Mouse (Mus musculus) hindbrain, embryonic 14.5 days (tissue): ENCODE measurements at regions not wholly inside any gene's neighbourhood (a gene's known extent, or its start where the extent isn't known, plus 50 kb on each side); places are given as distances from the start of the nearest gene placed in this dataset.

ENCODE experiments used
- ATAC-seq: fragments of 200-750 bp; cut with Nextera tagmentation; 2 replicates; pipeline ENCODE4 v1.8.0; 2017; ENCODE audit warnings: moderate number of reproducible peaks, mild to moderate bottlenecking, moderate TSS enrichment, moderate library complexity; ENCODE audit not compliant: low FRiP score
- DNase-seq: peaks from one replicate; pipeline ENCODE4 v3.0.0-alpha.2; 2015; ENCODE audit warnings: low spot score
- H3K27ac ChIP-seq: fragments of 300-500 bp; sonication (generic); 2 replicates; pipeline ENCODE4 v1.5.1; 2014; ENCODE audit warnings: mild to moderate bottlenecking, moderate library complexity
- H3K27me3 ChIP-seq: fragments of 300-500 bp; sonication (generic); 2 replicates; pipeline ENCODE4 v1.6.1; 2014; ENCODE audit warnings: mild to moderate bottlenecking, low read length, mixed read lengths; ENCODE audit not compliant: control insufficient read depth, insufficient read depth
- H3K36me3 ChIP-seq: fragments of 300-500 bp; sonication (generic); replicated peaks from 2 replicates; pipeline ENCODE4 v1.6.1; 2014; ENCODE audit not compliant: control insufficient read depth, insufficient read depth
- H3K4me1 ChIP-seq: fragments of 300-500 bp; sonication (generic); replicated peaks from 2 replicates; pipeline ENCODE4 v1.6.1; 2014; ENCODE audit warnings: antibody characterized with exemption, low read length, mixed read lengths; ENCODE audit not compliant: control insufficient read depth, insufficient read depth
- H3K4me2 ChIP-seq: fragments of 300-500 bp; sonication (generic); replicated peaks from 2 replicates; pipeline ENCODE4 v1.6.1; 2014; ENCODE audit warnings: mild to moderate bottlenecking, moderate library complexity
- H3K4me3 ChIP-seq: fragments of 300-500 bp; sonication (generic); replicated peaks from 2 replicates; pipeline ENCODE4 v1.5.1; 2014; ENCODE audit warnings: mild to moderate bottlenecking, low read length
- H3K9ac ChIP-seq: fragments of 300-500 bp; sonication (generic); 2 replicates; pipeline ENCODE4 v1.6.1; 2014
- H3K9me3 ChIP-seq: fragments of 300-500 bp; sonication (generic); 2 replicates; pipeline ENCODE4 v1.6.1; 2016; ENCODE audit warnings: low read length; ENCODE audit not compliant: control insufficient read depth
- WGBS: fragments of 180-500 bp; shearing (Covaris S2); extraction: QIAGEN DNeasy Blood & Tissue Kit; methylation state at CpG from one replicate; pipeline ENCODE4 v1.1.7; 2014; 5-methylcytosine and 5-hydroxymethylcytosine counted together

GRCm38 (mm10) chr6:140348578-140348977 lies 75.3 kb upstream of the Plekha5 start:
- H3K27ac ChIP-seq: no peak overlapping the region
- H3K36me3 ChIP-seq: no peaks in the 10 kb centered on the region
- H3K27me3 ChIP-seq: no peaks in the 10 kb centered on the region
- 94% methylated on average over 16 of the region's 16 CpGs for WGBS
- peaks cover 2% of the 10 kb centered on the region; the same call in 1 of the 2 replicates for H3K4me1 ChIP-seq
- no peaks in the 10 kb centered on the region for H3K9me3 ChIP-seq
- no peak overlapping the region for H3K4me2 ChIP-seq
- no peak overlapping the region for H3K4me3 ChIP-seq
- H3K9ac ChIP-seq: no peak overlapping the region
- DNase-seq (no peak), ATAC-seq (no peak)

DNA sequence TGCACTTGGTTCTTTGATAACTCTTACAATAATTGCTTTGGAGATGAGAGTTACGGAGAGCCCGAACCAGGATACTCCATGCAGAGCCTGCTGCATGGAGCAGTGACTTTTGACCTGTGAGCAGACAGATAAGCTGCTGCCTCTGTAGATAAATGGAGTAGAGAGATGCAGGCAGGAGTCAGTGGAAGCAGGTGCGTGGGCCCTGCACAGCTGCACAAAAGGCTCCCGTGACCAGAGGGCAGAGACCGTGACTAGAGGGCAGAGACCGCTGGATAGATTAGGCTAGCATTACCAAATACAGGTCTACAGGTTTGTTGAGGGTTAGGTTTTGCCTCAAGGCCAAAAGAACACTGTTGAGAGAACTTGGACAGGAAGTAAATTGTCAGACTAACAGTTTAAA lies 76.9 kb upstream of the Plekha5 start:
- Histone ChIP-seq H3K4me1 (peaks cover 10% of the 10 kb centered on the region; the same call in 1 of the 2 replicates), H3K27me3 (no peaks in the 10 kb centered on the region), H3K36me3 (no peaks in the 10 kb centered on the region), H3K4me2 (no peak overlapping the region), H3K9ac (no peak overlapping the region), H3K27ac (no peak overlapping the region), H3K9me3 (no peaks in the 10 kb centered on the region), H3K4me3 (no peak overlapping the region)
- DNase-seq (no peak), ATAC-seq (no peak)
- WGBS: 82% methylated on average over 6 of the region's 6 CpGs

DNA sequence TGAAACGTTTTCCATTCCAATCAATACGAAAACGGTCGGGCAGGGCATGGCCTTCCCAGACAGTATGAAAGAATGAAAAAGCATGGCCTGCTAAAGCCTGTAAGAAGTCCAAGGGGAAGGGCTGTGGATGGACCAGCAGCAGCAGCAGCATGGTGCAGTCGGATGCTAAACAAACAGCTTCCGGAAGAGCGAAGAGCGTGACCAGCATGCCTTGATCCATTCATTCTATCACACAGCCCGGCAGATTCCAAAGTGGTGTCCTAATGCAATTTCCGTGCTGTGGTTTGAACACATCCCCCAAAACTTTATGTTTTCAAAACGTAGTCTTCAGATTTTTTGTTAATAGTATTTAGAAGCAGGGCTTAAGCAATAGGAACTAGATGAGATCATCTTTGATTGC lies 80.2 kb upstream of the Plekha5 start:
- ATAC-seq: no peak
- Histone ChIP-seq H3K36me3 (no peaks in the 10 kb centered on the region), H3K4me1 (peaks cover 10% of the 10 kb centered on the region; the same call in 1 of the 2 replicates), H3K27ac (peak overlapping the region; percentile 53; the same call in 1 of the 2 replicates), H3K4me2 (no peak overlapping the region), H3K4me3 (no peak overlapping the region), H3K9ac (no peak overlapping the region), H3K9me3 (no peaks in the 10 kb centered on the region), H3K27me3 (no peaks in the 10 kb centered on the region)
- DNase-seq: no peak
- WGBS: 56% methylated on average over 11 of the region's 11 CpGs

- 4% methylated on average over 1 of the region's 1 CpGs for WGBS
- Histone ChIP-seq H3K9me3 (no peaks in the 10 kb centered on the region), H3K27me3 (no peaks in the 10 kb centered on the region), H3K4me2 (no peak overlapping the region), H3K4me1 (peaks cover 14% of the 10 kb centered on the region), H3K27ac (peak overlapping the region; percentile 53; the same call in 1 of the 2 replicates), H3K9ac (no peak overlapping the region), H3K4me3 (no peak overlapping the region), H3K36me3 (no peaks in the 10 kb centered on the region)
- ATAC-seq: peak; percentile 40; the same call in 1 of the 2 replicates
- peak; percentile 58 for DNase-seq
Observed at GRCm38 (mm10) chr6:140342881-140343280, 81.0 kb upstream of the Plekha5 start.

GRCm38 (mm10) chr6:140339731-140340130 lies 84.1 kb upstream of the Plekha5 start:
- H3K9me3 ChIP-seq: no peaks in the 10 kb centered on the region
- no peak overlapping the region for H3K9ac ChIP-seq
- no peaks in the 10 kb centered on the region for H3K27me3 ChIP-seq
- no peaks in the 10 kb centered on the region for H3K36me3 ChIP-seq
- DNase-seq (no peak), ATAC-seq (no peak)
- H3K4me2 ChIP-seq: no peak overlapping the region
- no peak overlapping the region for H3K4me3 ChIP-seq
- no peak overlapping the region for H3K27ac ChIP-seq
- WGBS: 88% methylated on average over 13 of the region's 13 CpGs
- H3K4me1 ChIP-seq: peaks cover 27% of the 10 kb centered on the region

DNA sequence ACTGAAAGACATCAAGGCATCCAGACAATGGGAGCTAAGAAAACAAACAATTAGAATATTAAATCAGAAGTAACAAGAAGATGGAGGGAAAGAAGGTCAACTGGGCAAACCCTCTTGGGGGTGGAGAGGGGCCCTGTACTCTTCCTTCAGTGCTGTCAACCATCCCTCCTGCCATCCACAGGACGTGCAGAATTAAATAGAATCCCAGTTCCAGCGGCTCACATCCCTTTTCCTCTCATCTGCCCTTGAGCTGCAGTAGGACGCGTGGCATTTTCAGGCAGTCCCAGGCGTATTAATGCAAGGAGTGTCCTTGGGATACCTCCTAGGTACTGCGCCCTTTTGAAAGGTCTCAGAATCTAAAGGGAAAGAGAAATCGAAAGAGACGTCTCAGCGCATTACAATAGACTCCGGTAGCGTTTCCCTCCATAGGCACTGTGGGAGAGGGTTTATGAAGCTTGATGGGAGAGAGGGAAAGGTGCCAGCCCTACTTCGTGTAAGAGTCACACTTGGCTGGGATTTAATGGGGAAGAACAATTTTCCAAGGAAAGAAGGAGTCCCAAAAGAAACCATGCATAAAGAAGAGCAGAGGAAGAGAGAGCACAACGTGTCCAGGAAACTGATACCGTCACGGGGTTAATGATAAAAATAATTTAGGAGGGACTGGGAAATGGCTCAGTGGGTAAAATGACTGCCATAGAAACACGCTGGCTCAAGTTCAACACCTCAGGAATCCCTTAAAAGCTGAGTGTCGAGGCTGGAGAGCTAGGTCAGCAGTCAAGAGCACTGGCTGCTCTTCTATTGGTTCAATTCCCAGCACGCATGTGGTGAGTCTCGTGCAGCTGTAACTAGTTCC lies 85.7 kb upstream of the Plekha5 start:
- Histone ChIP-seq H3K36me3 (no peaks in the 10 kb centered on the region), H3K4me2 (peak overlapping the region; percentile 45), H3K9me3 (no peaks in the 10 kb centered on the region), H3K9ac (0 out of 2 replicates have a peak overlapping the region, but pooled peaks have one; percentile 18), H3K27ac (peak overlapping the region; percentile 23), H3K4me1 (peaks cover 22% of the 10 kb centered on the region), H3K27me3 (no peaks in the 10 kb centered on the region), H3K4me3 (peak overlapping the region; percentile 13; the same call in 1 of the 2 replicates)
- ATAC-seq (no peak), DNase-seq (no peak)
- 18% methylated on average over 19 of the region's 19 CpGs for WGBS

DNA sequence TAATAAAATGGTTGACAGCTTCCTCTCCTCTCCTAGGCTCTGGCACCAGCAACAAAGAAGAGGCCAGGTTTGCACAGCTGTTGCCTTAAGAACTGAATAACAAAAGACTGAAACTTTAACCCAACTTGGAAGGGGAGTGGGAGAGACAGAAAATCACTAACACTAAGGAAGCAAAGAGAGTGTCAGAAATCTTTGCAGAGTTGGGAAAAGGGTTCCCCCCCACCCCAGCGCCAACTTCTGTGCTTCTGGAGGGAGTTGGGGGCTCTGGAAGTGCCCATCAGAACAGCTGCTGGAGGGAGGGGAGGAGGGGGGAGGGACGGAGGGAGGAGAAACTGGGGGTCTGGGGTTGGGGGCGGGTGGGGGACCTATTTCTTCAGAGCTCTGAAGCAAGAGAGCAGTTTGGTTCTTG lies 86.8 kb upstream of the Plekha5 start:
- H3K4me3 ChIP-seq: no peak overlapping the region
- peaks cover 17% of the 10 kb centered on the region for H3K4me1 ChIP-seq
- WGBS: 0% methylated on average over 2 of the region's 3 CpGs
- no peaks in the 10 kb centered on the region for H3K36me3 ChIP-seq
- H3K4me2 ChIP-seq: peak overlapping the region; percentile 45; the same call in 1 of the 2 replicates
- no peak overlapping the region for H3K9ac ChIP-seq
- no peak for DNase-seq
- H3K27me3 ChIP-seq: no peaks in the 10 kb centered on the region
- no peaks in the 10 kb centered on the region for H3K9me3 ChIP-seq
- ATAC-seq: no peak
- 0 out of 2 replicates have a peak overlapping the region, but pooled peaks have one; percentile 14 for H3K27ac ChIP-seq

DNA sequence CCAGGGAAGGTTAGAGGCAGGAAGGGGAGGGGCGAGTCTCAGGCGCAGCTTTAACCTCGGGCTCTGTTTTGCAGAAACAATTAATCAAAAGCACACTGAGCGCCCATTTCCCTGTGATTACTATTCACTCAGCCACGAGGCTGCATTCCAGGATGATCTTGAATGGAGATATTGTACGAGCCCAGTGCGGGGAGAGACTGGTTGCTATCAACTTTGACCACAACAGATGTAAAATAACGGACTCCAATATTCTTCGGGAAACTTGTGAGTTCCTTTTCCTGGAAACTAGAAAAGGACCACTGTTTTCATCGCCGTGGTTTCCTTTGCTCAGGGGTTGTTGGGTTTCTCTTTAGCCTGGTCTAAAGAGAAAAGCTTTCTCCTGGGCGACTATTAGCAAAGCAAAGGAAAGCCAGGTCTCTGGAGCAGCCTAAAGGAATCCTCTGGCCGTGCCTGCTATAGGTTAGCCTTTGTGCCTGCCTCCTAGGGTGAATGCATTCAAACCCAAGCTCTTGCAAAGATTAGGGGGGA lies 87.4 kb upstream of the Plekha5 start:
- H3K9ac ChIP-seq: no peak overlapping the region
- no peak overlapping the region for H3K4me3 ChIP-seq
- H3K36me3 ChIP-seq: no peaks in the 10 kb centered on the region
- ATAC-seq (peak; percentile 54; the same call in 1 of the 2 replicates), DNase-seq (peak; percentile 39)
- H3K4me1 ChIP-seq: peaks cover 17% of the 10 kb centered on the region
- WGBS: 3% methylated on average over 13 of the region's 13 CpGs
- H3K9me3 ChIP-seq: no peaks in the 10 kb centered on the region
- H3K27ac ChIP-seq: peak overlapping the region; percentile 43; the same call in 1 of the 2 replicates
- H3K27me3 ChIP-seq: no peaks in the 10 kb centered on the region
- H3K4me2 ChIP-seq: peak overlapping the region; percentile 8

DNA sequence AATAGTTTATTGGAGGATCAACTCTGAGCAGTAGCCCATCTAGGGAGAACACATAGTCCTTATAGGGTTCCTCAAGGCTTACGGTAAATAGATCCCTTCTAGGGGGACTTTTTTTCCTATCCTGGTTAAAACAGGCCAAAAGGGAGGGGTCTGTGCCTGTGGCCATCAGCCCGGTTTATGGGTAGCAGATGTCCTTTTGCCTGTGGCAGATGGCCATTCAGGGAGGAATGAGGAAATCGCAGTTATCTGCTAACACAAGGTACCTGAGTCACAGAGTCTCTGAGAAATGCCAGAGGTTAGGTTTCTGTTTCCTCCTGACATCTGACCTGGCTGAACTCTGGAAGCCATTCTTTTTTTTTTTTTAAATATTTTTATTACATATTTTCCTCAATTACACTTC lies 90.5 kb upstream of the Plekha5 start:
- Histone ChIP-seq H3K4me3 (no peak overlapping the region), H3K4me2 (no peak overlapping the region), H3K36me3 (no peaks in the 10 kb centered on the region), H3K27me3 (no peaks in the 10 kb centered on the region), H3K9ac (no peak overlapping the region), H3K9me3 (no peaks in the 10 kb centered on the region), H3K27ac (no peak overlapping the region), H3K4me1 (peaks cover 17% of the 10 kb centered on the region)
- WGBS: 62% methylated on average over 3 of the region's 3 CpGs
- DNase-seq (no peak), ATAC-seq (no peak)
